Mouse (Mus musculus): ENCODE measurements around the gene Ankrd45.
A peak's percentile ranks its signal among the peaks of the same experiment; 100 is the strongest.
"Not testable (repeated sequence)": the region's sequence is repeated elsewhere in the genome, so short reads cannot be mapped to it uniquely, and the experiment has no call there.

The Ankrd45 gene

DNA sequence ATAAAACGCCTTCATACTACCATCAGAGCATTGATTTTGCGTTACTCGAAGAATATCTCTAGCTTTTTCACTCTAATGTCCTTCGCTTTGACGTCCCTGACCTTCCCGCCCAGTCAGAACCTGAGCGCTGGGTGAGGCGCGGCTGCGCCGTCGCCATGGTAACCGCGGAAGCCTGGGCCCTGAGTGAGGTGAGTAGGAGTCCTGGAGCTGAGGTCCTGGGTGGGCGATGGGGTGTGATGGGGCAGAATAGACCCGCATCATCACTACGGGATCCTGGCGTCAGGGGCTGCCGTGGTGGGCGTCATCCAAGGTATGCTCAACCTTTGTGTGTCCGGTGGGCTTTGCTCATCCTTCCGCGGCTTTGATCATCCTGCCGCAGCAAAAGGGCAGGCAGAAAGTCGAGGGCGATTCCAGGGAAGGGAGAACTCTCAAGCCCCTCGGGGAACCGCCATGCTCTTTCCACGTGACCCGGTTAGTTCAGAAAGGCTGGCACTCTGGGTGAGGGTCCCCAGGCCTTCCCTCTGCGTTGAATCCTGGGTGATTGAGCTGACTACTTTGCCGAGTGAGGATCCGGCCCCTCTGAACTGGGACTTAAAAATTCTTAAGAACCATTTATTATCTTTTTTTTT lies at the start of gene Ankrd45:
Gene Ankrd45, plus strand, starts transcription at position 161 of the 629 bp plus-strand sequence.
- peak; percentile 9 for DNase-seq

DNA sequence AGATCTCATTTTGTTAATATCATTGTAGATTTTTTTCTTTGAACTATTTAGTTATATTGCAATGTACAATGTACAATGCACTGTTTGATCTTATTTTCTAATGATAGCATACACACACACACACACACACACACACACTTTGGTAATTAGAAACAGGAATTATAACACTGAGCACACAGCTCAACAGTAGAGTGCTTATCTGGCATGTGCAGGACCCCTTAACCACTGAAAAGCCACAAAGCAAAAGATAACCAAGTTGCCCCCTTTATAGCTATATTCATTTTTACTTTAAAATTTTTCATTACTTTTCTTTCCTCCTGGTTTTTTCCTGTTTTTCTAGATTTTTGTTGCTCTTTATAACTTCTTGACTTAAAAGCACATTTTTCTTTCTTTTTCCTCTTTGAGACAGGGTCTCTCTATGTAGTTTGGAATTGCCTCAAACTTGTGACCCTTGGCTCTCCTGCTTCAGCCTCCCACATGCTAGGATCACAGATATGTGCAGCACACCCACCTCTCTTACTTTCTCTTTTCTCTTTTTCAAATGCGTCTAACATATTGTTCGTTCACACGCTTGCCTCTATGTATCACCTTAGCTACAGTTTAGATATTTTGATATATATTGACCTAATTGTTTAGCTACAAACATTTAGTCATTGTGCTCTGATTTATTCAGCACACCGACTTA lies 42.6 kb upstream of the Ankrd45 start:
- DNase-seq, result no peak

DNA sequence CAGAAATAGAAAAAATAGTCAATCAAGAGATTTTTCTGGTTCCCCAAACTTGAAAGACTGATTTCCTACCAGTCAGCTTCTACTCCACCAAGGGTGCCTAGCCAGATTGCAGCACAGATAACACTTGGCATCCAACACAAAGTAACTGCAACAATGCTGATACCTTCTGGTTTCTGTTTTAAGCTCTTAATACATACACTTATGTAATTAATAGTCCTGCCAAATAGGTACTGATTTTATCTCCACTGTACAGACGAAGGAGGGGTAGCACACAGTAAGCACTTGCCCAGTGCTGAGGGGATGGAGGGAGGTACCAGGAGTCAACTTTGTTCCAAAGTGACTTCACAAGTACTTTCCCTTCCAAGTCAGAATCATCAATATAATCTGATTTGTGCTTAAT lies 38.6 kb upstream of the Ankrd45 start:
- DNase-seq, result no peak

DNA sequence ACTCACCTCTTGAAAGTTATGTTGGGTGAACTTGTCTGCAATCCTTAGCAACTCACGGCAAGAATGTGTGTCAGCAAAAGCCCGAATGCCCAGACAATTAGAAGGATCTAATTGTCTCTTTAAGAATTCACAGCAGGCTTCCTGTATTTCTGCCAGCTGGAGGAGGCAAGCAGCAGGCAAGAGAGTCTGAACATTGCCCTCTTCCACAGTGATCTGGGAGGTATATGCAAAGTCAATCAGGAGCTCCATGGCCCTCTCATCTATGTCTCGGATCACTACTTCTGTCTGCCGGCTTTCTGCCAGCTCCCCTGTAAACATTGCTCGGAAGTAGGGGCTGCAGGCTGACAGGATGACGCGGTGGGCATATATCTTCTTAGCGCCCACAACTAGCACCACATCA lies 33.3 kb upstream of the Ankrd45 start:
- no peak for DNase-seq

DNA sequence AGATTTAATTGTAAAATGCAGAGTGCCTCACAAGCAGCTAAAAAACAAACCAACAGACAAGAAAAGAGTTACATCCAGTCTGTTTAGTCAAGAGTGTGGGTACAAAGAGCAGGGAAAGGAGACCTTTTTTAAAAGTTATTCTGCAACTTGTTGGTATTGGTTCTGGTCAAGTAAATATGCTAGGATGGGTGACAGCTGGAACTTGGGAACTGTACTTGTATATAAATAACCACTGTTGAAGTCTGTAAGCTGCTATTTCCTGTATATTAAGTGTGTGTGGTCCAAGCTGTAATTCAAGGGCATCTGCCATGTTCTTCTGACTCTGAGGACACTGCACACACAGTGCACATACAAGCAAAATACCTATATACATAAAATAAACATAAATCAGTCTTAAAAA lies 27.9 kb upstream of the Ankrd45 start:
- DNase-seq, result no peak

DNA sequence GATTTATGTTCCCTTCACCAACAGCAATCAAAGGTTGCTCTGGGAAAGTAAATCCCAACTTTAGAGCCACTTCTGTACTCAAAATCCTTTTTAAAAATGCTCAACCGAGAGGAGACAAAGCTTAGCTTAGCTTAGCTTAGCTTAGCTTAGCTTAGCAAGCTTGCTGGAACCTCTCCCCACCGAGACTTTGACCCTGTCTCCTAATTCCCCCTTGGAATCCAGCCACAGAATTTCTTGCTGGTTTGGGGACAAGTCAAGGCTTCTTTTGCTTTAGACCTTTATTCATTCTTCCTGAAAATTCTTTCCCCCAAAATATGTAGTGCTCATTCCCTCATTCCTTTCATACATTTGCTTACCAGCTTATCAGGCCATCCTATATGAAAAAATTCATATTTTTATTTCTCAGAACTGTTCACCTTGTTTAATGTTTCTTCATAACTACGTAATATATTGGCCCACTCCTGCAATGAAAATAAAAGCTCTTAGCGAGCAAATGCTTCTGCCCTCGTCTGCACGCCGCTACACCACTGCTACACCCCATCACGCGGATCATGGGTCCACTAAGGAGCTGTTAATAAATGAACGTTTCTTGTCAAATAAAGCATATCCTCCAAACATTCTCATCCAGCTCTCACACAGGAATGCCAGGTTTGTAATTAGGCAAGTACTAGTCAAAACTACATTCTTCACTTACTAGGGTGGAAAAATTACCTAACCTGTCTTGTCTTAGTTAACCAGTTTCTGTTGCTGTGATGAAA lies 19.7 kb upstream of the Ankrd45 start:
- no peak for DNase-seq

DNA sequence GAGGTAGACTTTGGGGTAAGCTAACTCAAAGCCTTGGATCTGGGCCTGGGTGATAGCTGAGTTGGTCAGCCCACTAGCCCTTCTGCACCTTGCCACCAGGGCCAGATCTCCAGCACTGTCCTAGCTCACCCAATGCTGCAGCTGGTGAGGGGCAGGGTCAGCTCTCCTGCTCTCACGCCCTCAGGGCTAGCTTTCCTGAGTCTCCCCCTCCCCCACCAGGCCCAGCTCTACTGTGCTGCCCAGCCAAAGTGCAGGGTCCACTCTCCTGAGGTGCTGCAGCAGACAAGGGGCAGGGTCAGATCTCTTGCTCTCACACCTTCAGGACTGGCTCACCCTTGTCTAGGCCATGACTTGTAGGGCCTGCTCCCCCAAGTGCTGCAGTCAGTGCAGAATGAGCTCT lies 16.0 kb upstream of the Ankrd45 start:
- DNase-seq, result no peak

DNA sequence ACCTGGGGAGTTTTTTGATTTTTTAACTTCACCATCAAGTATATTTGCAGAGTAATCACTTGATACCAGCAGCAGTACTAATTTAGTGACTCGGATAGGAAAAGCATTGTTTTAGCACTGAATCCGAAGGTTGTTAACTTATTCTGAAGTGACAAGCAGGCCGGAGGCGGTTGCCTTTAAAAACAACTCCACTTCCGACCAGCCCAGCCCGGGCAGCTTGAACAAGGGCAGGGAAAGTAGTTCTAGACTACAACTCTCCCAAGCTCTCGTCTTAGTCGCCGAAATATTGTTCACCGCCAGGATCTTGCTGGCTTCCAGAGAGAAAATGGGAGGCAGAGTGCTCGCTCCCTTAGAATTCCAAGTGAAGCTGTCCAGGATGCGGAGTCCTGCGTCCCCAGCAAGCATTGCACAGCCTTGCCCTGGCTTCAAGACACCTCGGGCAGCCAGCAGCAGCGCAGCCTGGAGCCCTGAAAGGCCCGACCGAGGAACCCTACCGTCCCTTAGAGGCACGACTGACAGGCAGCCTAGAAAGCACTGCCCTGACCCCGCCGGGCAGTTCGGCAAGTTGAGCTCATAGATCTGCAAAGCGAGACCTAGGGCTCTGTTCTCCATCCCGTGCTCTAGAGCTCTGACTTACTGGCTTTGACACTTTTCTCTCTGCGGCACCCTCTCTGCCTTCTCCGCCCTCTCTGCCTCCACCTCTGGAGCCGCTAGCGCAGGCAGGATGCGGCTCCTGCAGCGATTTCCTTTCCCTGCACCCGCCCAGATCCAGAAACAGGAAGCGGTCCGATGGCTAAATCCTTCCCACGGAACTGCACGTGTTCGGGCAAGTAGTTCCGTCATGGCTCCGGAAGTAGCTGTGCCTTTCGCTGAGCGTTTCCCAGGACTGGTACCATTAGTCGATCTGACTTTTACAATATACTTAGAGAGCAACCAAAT lies 11.5 kb upstream of the Ankrd45 start, which contains the start of gene Klhl20:
Gene Klhl20, minus strand, starts transcription at position 786 of the 939 bp plus-strand sequence.
- peak; percentile 96 for DNase-seq

DNA sequence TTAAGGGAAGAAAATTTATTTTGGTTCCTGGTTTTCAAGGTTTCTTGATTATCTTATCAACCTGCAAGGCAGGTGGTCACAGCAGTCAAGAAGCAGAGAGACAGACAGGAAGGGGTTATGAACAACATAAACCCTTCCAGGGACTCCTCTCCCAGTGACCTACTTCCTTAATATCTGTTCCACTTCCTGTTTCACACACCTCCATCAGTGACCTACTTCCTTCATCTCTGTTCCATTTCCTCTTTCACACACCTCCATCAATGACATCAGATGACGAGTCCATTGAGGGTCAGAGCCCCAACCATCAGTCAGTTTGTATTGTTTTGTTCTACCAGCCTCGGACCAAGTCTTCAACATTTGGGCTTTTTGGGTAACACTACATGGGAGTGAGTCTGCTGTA lies 3.0 kb upstream of the Ankrd45 start:
- no peak for DNase-seq

DNA sequence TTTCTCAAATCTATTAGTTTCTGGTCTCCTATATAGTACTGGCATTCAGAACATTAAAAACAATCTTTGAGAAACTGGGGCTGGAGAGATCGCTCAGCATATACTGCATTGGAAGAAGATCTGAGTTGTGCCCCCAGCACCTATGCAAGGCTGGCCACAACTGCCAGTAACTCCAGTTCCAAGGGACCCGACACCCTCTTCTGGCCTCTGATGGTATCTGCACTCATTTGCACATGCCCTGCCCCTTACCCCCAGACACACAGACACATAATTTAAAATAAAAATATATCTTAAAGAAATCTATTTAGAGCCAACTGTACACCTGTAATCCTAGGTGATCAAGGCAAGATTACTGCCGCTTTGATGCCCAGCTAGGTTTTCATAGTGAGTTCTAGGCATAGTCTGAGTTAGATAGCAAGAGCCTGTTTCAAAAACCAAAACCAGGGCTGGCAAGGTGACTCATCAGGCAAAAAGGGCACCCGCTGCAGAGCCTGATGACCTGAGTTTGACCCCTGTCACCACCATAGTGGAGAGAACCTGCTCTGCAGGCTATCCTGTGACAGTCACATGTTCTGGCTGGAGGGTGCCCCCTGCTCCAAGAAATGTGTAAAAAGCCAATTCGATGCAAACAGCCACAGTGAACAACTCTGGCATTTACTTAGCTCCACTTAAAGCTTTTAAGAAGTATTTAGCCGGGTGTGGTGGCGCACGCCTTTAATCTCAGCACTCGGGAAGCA lies 2.3 kb upstream of the Ankrd45 start:
- no peak for DNase-seq

DNA sequence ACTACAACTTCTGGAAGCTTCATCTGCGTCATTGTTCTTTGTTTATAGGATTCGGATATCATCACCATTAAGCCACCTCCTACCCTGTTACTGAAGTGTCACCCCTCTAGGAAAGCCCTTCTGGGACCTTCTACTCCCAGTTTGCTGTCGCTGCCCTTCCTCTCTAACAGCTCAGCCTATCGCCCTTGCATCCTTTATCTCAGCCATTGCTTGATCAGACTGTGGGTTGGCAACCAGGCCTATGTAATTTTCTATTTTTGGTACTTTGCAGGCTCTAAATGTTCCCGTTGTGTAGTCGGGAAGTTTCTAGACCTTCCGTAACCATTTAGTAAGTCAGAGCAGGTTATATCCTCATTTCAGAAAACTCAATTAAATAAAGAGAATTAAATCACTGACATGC lies 725 bp downstream of the Ankrd45 start:
- DNase-seq, result no peak

DNA sequence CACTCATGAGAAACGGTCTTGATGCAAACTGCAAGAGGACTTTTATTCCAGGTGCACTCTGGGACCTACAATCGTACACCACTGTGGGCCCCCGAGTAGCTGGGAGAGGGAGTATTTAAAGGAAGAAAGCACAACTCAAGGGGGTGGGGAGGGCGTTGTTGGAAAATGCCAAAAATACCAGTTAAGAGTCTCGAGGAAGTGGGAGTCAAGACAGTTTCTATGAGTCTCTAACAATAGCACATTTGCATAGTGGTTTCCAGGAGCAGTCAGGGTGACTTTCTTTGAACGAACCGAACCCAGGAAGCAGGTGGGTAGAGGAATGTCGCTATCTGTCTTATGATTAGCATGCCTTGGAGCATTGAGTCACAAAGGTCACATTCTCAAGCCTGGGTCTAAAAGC lies 3.1 kb downstream of the Ankrd45 start:
- not testable (repeated sequence) for DNase-seq

DNA sequence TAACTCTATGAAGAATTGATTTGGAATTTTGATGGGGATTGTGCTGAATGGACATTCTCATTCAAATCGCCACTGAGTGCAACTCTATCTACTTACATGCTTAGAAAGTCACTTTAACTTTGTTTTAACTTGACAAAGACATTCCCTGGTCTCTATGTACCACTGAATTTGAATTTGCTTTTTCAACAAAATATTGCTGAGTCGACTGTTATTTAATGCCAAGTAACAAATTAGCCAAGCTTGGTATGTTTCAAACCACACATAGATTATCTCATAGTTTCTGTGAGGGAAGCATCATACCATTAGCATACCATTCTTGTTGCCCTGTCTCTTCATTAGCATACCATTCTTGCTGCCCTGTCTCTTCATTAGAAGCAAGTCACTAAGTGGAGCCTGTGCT lies 5.4 kb downstream of the Ankrd45 start:
- no peak for DNase-seq

DNA sequence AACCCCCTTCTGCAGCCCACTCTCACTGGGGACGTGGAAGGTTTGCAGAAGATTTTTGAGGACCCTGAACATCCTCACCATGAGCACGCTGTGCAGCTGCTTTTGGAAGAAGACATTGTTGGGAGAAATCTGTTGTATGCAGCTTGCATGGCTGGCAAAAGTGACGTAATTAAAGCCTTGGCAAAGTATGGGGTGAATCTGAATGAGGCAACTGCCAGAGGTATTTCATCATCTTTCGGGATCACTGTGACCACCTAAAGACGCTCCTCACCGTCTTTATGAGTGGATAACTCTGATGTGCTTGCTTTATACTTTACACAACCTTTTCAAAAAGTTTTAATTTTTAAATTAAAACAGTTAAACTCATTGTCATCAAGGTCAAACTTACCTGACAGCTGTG lies 8.6 kb downstream of the Ankrd45 start:
- no peak for DNase-seq

DNA sequence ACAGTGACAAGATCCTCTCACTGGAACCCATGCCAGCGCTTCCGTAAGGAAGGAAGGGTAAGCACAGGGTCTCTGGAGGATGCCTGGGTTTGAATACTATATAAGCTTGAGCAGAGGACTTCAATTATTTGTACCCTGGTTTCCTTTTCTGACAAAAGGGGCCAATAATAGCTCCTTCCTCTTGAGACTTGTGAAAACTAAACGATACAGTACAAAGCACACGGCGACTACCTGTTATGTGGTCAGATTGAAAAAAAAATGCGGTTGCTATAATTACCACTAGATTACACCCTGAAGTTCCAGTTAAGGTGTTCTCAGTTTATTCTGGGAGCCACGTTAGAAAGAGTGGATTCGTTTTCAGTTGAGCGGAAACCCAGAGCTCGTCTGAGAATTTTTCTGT lies 14.1 kb downstream of the Ankrd45 start:
- no peak for DNase-seq

DNA sequence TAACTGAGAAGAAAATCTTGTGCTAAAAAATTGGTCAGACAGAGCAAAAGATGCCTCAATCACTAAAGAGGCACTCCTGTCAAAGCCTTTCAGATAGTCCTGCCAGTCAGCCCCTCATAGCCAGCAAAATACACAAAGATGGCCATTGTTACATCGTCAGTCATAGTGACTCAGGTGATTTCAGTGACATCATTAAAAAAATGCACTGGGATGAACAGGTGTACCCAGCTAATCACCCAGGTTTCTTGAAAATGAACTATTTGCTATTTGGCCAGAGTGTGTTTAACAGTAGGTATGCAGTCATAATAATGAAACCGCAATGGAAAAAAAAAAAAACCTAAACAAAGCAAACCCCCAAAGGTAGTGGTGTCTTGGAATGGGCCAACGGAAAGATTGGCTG lies 16.7 kb downstream of the Ankrd45 start, which contains the start of gene Tex50:
Gene Tex50, minus strand, starts transcription at position 101 of the 400 bp plus-strand sequence.
- no peak for DNase-seq

DNA sequence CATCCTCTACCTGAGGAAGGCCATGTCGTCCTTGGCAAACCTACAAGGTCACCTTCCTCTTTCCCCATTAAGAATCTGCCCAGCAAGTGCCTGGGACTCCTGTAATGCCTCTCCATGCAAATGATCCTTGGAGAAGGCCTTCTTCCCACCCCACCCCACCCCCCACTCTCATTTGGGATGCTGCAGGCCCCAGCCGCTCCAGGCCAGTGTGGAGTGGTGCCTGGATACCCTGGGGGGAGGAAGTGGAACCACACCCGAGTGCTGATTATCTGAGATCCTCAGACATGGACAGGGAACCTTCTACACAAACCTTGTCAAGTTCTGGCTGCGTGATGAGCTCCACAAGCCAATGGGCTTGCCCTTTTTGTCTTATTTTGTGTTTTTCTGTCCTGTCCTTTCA lies 17.8 kb downstream of the Ankrd45 start:
- DNase-seq, result no peak

DNA sequence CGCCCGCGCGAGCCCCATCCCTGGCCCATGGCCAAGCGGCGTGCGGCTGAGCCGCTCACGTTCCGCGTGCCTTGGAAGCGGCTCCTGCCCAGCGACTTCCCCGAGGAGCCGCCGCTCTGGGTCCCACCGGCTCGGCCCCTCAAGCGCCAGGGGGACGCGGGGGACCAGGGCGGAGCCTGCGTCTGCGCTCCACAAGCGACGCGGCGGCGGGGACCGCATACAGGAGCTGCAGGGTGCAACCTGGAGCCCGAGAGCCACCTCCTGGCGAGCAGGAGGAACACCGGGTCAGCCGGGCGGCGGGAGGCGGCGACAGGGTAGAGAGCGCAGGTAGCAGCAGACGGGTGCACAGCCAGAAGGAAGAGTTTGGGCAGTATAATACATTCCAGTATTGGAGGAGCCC lies 28.2 kb downstream of the Ankrd45 start:
- DNase-seq, result peak; percentile 75

DNA sequence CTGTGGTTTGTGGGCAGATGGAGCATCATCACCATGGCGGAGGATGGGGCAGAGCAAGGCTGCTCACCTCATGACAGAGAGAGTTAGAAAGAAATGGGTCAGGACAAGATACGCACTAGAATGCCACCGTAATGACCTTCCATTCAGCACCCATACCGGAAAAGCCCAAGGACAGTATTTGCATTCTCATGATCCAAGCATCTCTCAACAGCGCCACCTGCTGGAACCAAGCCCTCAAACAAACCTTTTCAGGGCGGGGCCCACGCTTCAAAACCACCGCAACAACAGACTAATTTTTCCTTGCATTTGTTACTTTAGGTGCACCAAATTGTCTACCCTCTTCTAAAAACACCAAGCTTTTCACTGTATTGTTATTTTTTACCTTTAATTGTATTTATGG lies 38.2 kb downstream of the Ankrd45 start:
- DNase-seq, result peak; percentile 66

DNA sequence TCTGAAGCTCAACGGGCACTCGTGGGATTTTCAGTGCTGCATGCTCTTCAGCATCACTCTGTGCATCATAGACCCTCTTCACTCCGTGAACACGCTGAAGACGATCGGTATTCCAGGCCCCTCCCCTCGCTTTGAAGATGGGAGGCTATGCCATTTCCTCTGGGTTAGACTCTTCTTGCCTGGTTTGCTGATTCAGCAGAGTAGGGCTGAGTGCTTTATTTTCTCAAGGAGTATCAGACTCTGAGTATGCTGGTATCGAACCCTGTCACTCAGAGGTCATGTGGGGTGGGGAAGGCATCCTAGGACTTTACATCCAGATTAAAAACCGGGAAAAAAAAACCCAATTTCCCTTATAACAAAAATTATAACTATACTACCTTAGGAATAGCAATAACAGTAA lies 39.9 kb downstream of the Ankrd45 start:
- DNase-seq, result no peak

DNA sequence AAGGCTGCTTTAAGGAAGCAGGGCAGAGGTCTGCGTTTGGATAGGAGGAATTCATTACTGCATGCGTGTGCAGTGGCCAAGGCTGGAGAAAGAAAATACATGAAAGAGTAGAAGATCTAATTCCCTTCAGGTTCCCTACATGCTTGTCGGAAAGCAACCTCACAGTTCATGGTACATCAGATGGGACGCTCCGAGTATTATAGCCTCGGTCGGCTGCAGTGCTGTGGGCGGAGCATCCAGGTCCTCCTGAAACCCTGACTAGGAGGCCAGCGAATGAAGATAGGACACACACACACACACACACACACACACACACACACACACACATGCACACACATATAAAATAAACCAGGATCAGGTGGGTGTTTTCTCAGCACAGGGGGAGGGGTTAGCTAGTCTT lies 41.2 kb downstream of the Ankrd45 start:
- no peak for DNase-seq

DNA sequence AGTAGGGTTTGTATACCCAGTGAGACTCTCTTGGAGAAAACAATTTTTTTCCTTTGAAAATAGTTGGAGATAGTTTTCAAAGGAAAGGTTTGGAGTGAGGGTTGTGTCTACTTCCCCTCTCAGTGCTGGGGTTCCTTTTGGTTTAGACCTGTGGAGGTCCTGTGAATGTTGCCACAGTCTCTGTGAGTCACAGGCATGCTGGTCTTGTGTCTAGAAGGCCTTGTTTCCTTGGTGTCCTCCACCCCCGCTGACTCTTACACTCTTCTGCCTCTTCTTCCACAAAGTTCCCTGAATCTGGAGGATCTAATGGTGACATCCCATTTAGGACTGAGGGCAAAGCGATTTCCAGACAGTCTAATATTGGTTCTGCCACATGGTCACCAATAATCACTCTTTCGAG lies 42.9 kb downstream of the Ankrd45 start:
- DNase-seq, result no peak
